Mouse (Mus musculus): ENCODE results near the gene Rdh19. TPM values are rescaled to one million over a fixed set of nuclear protein-coding genes. Genes with fewer than 3 reads are reported as not detected.

Rdh19 gene
- total RNA-seq (2012; rRNA removed), result not detected in 2 replicates
- not detected in 2 replicates for total RNA-seq (2014; rRNA removed)
- polyA plus RNA-seq (2012; ENCODE audit: insufficient read length, low read depth), result not detected in 2 replicates

GRCm38 (mm10) chr10:127849628-127850027 is at the start of gene Rdh19:
TSS of gene Rdh19 (plus strand) at chr10:127849928.
- no peak within 1 kb of the TSS for H3K4me3 ChIP-seq (replicated peaks in 1 of 3; ENCODE audit: low read depth in 2 of 3, low read length in 2 of 3, poor library complexity in 1 of 3)

GRCm38 (mm10) chr10:127800891-127801290 is 48.8 kb upstream of the Rdh19 start, which contains the start of gene Rdh16:
TSS of gene Rdh16 (plus strand) at chr10:127801152.
- H3K9ac ChIP-seq (ENCODE audit: insufficient read depth, low read depth), result no peak within 1 kb of the TSS

More at GRCm38 (mm10) chr10:127849628-127850027, at the start of gene Rdh19:
- dilution Hi-C loops (cut with MboI; ENCODE audit: extremely low pct_ligation_motif_present, extremely low pct_unique_long_range_greater_than_20kb, low sequenced_read_pairs), result no loop called here
- no peak for DNase-seq (ENCODE audit: extremely low read depth)
- H3K36me3 ChIP-seq (replicated peaks in 1 of 2; ENCODE audit: control insufficient read depth in 1 of 2, insufficient read depth in 1 of 2, low read length in 1 of 2), result no peaks in the 10 kb centered on the region
- H3K4me1 ChIP-seq (ENCODE audit: control insufficient read depth in 1 of 2, insufficient read depth in 2 of 2), result no peaks in the 10 kb centered on the region
- H3K9ac ChIP-seq (ENCODE audit: insufficient read depth, low read depth), result no peak within 1 kb of the TSS
- H3K27ac ChIP-seq (ENCODE audit: insufficient read depth, low read depth), result no peak within 1 kb of the TSS
- in situ Hi-C loops (cut with MboI; ENCODE audit: low pct_ligation_motif_present, low pct_unique_long_range_greater_than_20kb, low sequenced_read_pairs), result no loop called here
- H3K79me2 ChIP-seq (replicated peaks; ENCODE audit: control insufficient read depth, extremely low read depth, insufficient read depth, poor library complexity, severe bottlenecking), result no peaks in the 10 kb centered on the region
- H3K27me3 ChIP-seq (replicated peaks), result peaks cover 31% of the 10 kb centered on the region
- peaks cover 13% of the 10 kb centered on the region for H3K9me3 ChIP-seq (replicated peaks; ENCODE audit: low read length)
- no peak for TF ChIP-seq IRF4 (IDR thresholded peaks at IDR 0.05; ENCODE audit: low read depth, low read length)
- no peak for TF ChIP-seq ZKSCAN1 (IDR thresholded peaks at IDR 0.05; ENCODE audit: borderline replicate concordance, low read depth, low read length)
- no peak for TF ChIP-seq KAT2A (IDR thresholded peaks at IDR 0.05; ENCODE audit: insufficient replicate concordance, low read length)
- TF ChIP-seq NELFE (IDR thresholded peaks at IDR 0.05; ENCODE audit: low read depth, low read length), result no peak
- H3K4me2 ChIP-seq (ENCODE audit: insufficient read depth, low read depth, poor library complexity, severe bottlenecking), result no peak within 1 kb of the TSS

GRCm38 (mm10) chr10:127801612-127802011 is 48.1 kb upstream of the Rdh19 start:
- no peaks in the 10 kb centered on the region for H3K4me1 ChIP-seq (ENCODE audit: control insufficient read depth in 1 of 2, insufficient read depth in 2 of 2)
- dilution Hi-C loops (cut with MboI; ENCODE audit: extremely low pct_ligation_motif_present, extremely low pct_unique_long_range_greater_than_20kb, low sequenced_read_pairs) (no loop called here), in situ Hi-C loops (cut with MboI; ENCODE audit: low pct_ligation_motif_present, low pct_unique_long_range_greater_than_20kb, low sequenced_read_pairs) (no loop called here)
- H3K9me3 ChIP-seq (replicated peaks; ENCODE audit: low read length), result peaks cover 2% of the 10 kb centered on the region
- no peak overlapping the region for H3K9ac ChIP-seq (ENCODE audit: insufficient read depth, low read depth)
- H3K27me3 ChIP-seq (replicated peaks), result peaks cover 38% of the 10 kb centered on the region
- no peak for DNase-seq (ENCODE audit: extremely low read depth)
- H3K4me2 ChIP-seq (ENCODE audit: insufficient read depth, low read depth, poor library complexity, severe bottlenecking), result no peak overlapping the region
- no peak overlapping the region for H3K27ac ChIP-seq (ENCODE audit: insufficient read depth, low read depth)
- TF ChIP-seq KAT2A (IDR thresholded peaks at IDR 0.05; ENCODE audit: insufficient replicate concordance, low read length) (no peak), NELFE (IDR thresholded peaks at IDR 0.05; ENCODE audit: low read depth, low read length) (no peak), MAX (IDR thresholded peaks at IDR 0.05; ENCODE audit: low read length) (no peak), NRF1 (IDR thresholded peaks at IDR 0.05; ENCODE audit: low read depth, low read length) (no peak), POLR2AphosphoS2 (IDR thresholded peaks at IDR 0.05; ENCODE audit: low read depth, low read length) (no peak), SMC3 (IDR thresholded peaks at IDR 0.05; ENCODE audit: low read depth, low read length) (no peak), SIN3A (IDR thresholded peaks at IDR 0.05; ENCODE audit: low read length) (no peak), EP300 (IDR thresholded peaks at IDR 0.05; ENCODE audit: low read length) (no peak)
- H3K4me3 ChIP-seq (replicated peaks in 1 of 3; ENCODE audit: low read depth in 2 of 3, low read length in 2 of 3, poor library complexity in 1 of 3), result no peak overlapping the region
- H3K79me2 ChIP-seq (replicated peaks; ENCODE audit: control insufficient read depth, extremely low read depth, insufficient read depth, poor library complexity, severe bottlenecking), result no peaks in the 10 kb centered on the region
- H3K36me3 ChIP-seq (replicated peaks in 1 of 2; ENCODE audit: control insufficient read depth in 1 of 2, insufficient read depth in 1 of 2, low read length in 1 of 2), result no peaks in the 10 kb centered on the region

More at GRCm38 (mm10) chr10:127800891-127801290, 48.8 kb upstream of the Rdh19 start, which contains the start of gene Rdh16:
- H3K4me3 ChIP-seq (replicated peaks in 1 of 3; ENCODE audit: low read depth in 2 of 3, low read length in 2 of 3, poor library complexity in 1 of 3), result no peak within 1 kb of the TSS
- H3K27ac ChIP-seq (ENCODE audit: insufficient read depth, low read depth), result no peak within 1 kb of the TSS
- no peak for DNase-seq (ENCODE audit: extremely low read depth)
- no peaks in the 10 kb centered on the region for H3K36me3 ChIP-seq (replicated peaks in 1 of 2; ENCODE audit: control insufficient read depth in 1 of 2, insufficient read depth in 1 of 2, low read length in 1 of 2)
- TF ChIP-seq MAFK (IDR thresholded peaks at IDR 0.05; ENCODE audit: insufficient replicate concordance, low read length) (no peak), ZMIZ1 (IDR thresholded peaks at IDR 0.05; ENCODE audit: low read depth, low read length) (no peak), TBP (conservative IDR thresholded peaks at IDR 0.05; ENCODE audit: low read depth, low read length) (no peak), CTCF (conservative IDR thresholded peaks at IDR 0.05 in 1 of 2, IDR thresholded peaks at IDR 0.05 in 1 of 2; ENCODE audit: low read depth in 2 of 2, low read length in 2 of 2) (no peak), SIN3A (IDR thresholded peaks at IDR 0.05; ENCODE audit: low read length) (no peak), JUND (conservative IDR thresholded peaks at IDR 0.05; ENCODE audit: low read depth, low read length) (no peak), POLR2AphosphoS2 (IDR thresholded peaks at IDR 0.05; ENCODE audit: low read depth, low read length) (no peak), MXI1 (IDR thresholded peaks at IDR 0.05; ENCODE audit: low read depth, low read length) (no peak), BHLHE40 (IDR thresholded peaks at IDR 0.05; ENCODE audit: low read depth, low read length) (no peak), CHD1 (IDR thresholded peaks at IDR 0.05; ENCODE audit: low read depth, low read length) (no peak), NELFE (IDR thresholded peaks at IDR 0.05; ENCODE audit: low read depth, low read length) (no peak), RCOR1 (conservative IDR thresholded peaks at IDR 0.05; ENCODE audit: low read depth, low read length) (no peak), SMC3 (IDR thresholded peaks at IDR 0.05; ENCODE audit: low read depth, low read length) (no peak), UBTF (IDR thresholded peaks at IDR 0.05; ENCODE audit: low read depth, low read length) (no peak), USF2 (conservative IDR thresholded peaks at IDR 0.05; ENCODE audit: low read depth, low read length) (no peak), ZNF384 (IDR thresholded peaks at IDR 0.05; ENCODE audit: low read depth, low read length) (no peak), ELF1 (IDR thresholded peaks at IDR 0.05; ENCODE audit: low read depth, low read length) (no peak), KAT2A (IDR thresholded peaks at IDR 0.05; ENCODE audit: insufficient replicate concordance, low read length) (no peak), JUN (IDR thresholded peaks at IDR 0.05; ENCODE audit: insufficient read depth, low read depth, low read length) (no peak), IRF4 (IDR thresholded peaks at IDR 0.05; ENCODE audit: low read depth, low read length) (no peak)
- in situ Hi-C loops (cut with MboI; ENCODE audit: low pct_ligation_motif_present, low pct_unique_long_range_greater_than_20kb, low sequenced_read_pairs), result no loop called here
- peaks cover 32% of the 10 kb centered on the region for H3K27me3 ChIP-seq (replicated peaks)
- H3K79me2 ChIP-seq (replicated peaks; ENCODE audit: control insufficient read depth, extremely low read depth, insufficient read depth, poor library complexity, severe bottlenecking), result no peaks in the 10 kb centered on the region
- H3K4me2 ChIP-seq (ENCODE audit: insufficient read depth, low read depth, poor library complexity, severe bottlenecking), result no peak within 1 kb of the TSS
- dilution Hi-C loops (cut with MboI; ENCODE audit: extremely low pct_ligation_motif_present, extremely low pct_unique_long_range_greater_than_20kb, low sequenced_read_pairs), result no loop called here
- H3K4me1 ChIP-seq (ENCODE audit: control insufficient read depth in 1 of 2, insufficient read depth in 2 of 2), result no peaks in the 10 kb centered on the region
- peaks cover 2% of the 10 kb centered on the region for H3K9me3 ChIP-seq (replicated peaks; ENCODE audit: low read length)

Data from CH12.LX (cell line).